Mouse (Mus musculus) hindbrain, embryonic 13.5 days (tissue): ENCODE results near the gene Olfr406. TPM values are rescaled to one million over a fixed set of nuclear protein-coding genes. Genes with fewer than 3 reads are reported as not detected.

Source experiments
- ATAC-seq: fragments of 200-750 bp; cut with Nextera tagmentation; 2 replicates; pipeline ENCODE4 v1.8.0; 2017; ENCODE audit warnings: moderate TSS enrichment; ENCODE audit not compliant: low FRiP score
- H3K27ac ChIP-seq: fragments of 300-500 bp; sonication (generic); 2 replicates; pipeline ENCODE4 v1.5.1; 2015; ENCODE audit warnings: inconsistent platforms, mild to moderate bottlenecking, moderate library complexity
- H3K27me3 ChIP-seq: fragments of 300-500 bp; sonication (generic); 2 replicates; pipeline ENCODE4 v1.6.1; 2015; ENCODE audit warnings: mild to moderate bottlenecking, inconsistent platforms
- H3K36me3 ChIP-seq: fragments of 300-500 bp; sonication (generic); 2 replicates; pipeline ENCODE4 v1.6.1; 2015; ENCODE audit warnings: mild to moderate bottlenecking, inconsistent platforms
- H3K4me1 ChIP-seq: fragments of 300-500 bp; sonication (generic); replicated peaks from 2 replicates; pipeline ENCODE4 v1.6.1; 2015; ENCODE audit warnings: inconsistent platforms
- H3K4me2 ChIP-seq: fragments of 300-500 bp; sonication (generic); 2 replicates; pipeline ENCODE4 v1.6.1; 2015; ENCODE audit warnings: inconsistent platforms, mild to moderate bottlenecking, moderate library complexity
- H3K4me3 ChIP-seq: fragments of 300-500 bp; sonication (generic); 2 replicates; pipeline ENCODE4 v1.5.1; 2015; ENCODE audit warnings: mild to moderate bottlenecking, inconsistent platforms
- H3K9ac ChIP-seq: fragments of 300-500 bp; sonication (generic); 2 replicates; pipeline ENCODE4 v1.6.1; 2015; ENCODE audit warnings: mild to moderate bottlenecking, inconsistent platforms
- H3K9me3 ChIP-seq: fragments of 300-500 bp; sonication (generic); 2 replicates; pipeline ENCODE4 v1.6.1; 2016; ENCODE audit warnings: inconsistent platforms
- WGBS: fragments of 180-500 bp; shearing (Covaris S2); methylation state at CpG from one replicate; pipeline ENCODE4 v1.1.7; 2015; 5-methylcytosine and 5-hydroxymethylcytosine counted together
- polyA plus RNA-seq: library from polyadenylated mRNA; unstranded; fragments of >200 nt; fragmentation: Nextera tagmentation; extraction: Ambion mirVana; gene quantifications from 2 replicates; pipeline ENCODE4 v1.2.1, GENCODE M21; 2015

The Olfr406 gene
- not detected in 2 replicates for polyA plus RNA-seq

GRCm38 (mm10) chr11:74259508-74259907 is at the start of gene Olfr406:
Gene Olfr406, plus strand, starts transcription at chr11:74259808.
- ATAC-seq: no peak
- no peak within 1 kb of the TSS for H3K4me2 ChIP-seq
- H3K9me3 ChIP-seq: 0 out of 2 replicates have a peak, but pooled peaks cover 8% of the 10 kb centered on the region
- no peaks in the 10 kb centered on the region for H3K27me3 ChIP-seq
- no peak within 1 kb of the TSS for H3K4me3 ChIP-seq
- WGBS: 64% methylated on average over 2 of the region's 2 CpGs
- no peaks in the 10 kb centered on the region for H3K4me1 ChIP-seq
- H3K36me3 ChIP-seq: no peaks in the 10 kb centered on the region
- no peak within 1 kb of the TSS for H3K9ac ChIP-seq
- no peak within 1 kb of the TSS for H3K27ac ChIP-seq

DNA sequence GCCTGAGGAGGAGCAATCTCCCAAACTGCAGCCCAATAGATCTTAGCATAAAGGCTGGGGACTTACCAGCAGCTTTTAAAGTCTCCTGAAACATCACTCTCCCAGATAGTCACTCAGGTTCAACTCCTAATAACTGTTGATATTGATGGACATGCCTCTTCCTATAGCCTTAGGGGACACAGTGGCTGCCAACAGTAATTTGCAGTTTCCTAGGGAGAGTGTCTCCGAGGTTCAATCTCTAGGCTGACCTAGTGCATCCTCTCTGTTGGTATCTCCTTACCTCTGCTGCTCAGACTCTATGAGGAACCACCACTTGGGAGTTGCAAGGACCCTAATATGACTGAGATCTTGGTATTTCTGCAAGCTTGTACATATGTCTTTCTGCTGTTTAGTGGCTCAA is 48.3 kb upstream of the Olfr406 start, which contains the start of gene Olfr43:
Gene Olfr43 (minus strand): TSS at position 101 of the 400 bp plus-strand sequence.
- H3K9ac ChIP-seq: no peak within 1 kb of the TSS
- no peak for ATAC-seq
- H3K4me1 ChIP-seq: no peaks in the 10 kb centered on the region
- peaks cover 7% of the 10 kb centered on the region for H3K9me3 ChIP-seq
- no peaks in the 10 kb centered on the region for H3K36me3 ChIP-seq
- H3K27me3 ChIP-seq: no peaks in the 10 kb centered on the region
- no peak within 1 kb of the TSS for H3K4me3 ChIP-seq
- H3K4me2 ChIP-seq: no peak within 1 kb of the TSS
- 57% methylated on average over 1 of the region's 1 CpGs for WGBS
- H3K27ac ChIP-seq: no peak within 1 kb of the TSS

- Histone ChIP-seq H3K9me3 (peaks cover 13% of the 10 kb centered on the region; the same call in 1 of the 2 replicates), H3K27ac (no peak overlapping the region), H3K36me3 (no peaks in the 10 kb centered on the region), H3K9ac (no peak overlapping the region), H3K4me1 (no peaks in the 10 kb centered on the region), H3K27me3 (no peaks in the 10 kb centered on the region), H3K4me2 (no peak overlapping the region), H3K4me3 (no peak overlapping the region)
- WGBS: 95% methylated on average over 3 of the region's 3 CpGs
- no peak for ATAC-seq
Measured at GRCm38 (mm10) chr11:74241201-74241600, 18.4 kb upstream of the Olfr406 start.

DNA sequence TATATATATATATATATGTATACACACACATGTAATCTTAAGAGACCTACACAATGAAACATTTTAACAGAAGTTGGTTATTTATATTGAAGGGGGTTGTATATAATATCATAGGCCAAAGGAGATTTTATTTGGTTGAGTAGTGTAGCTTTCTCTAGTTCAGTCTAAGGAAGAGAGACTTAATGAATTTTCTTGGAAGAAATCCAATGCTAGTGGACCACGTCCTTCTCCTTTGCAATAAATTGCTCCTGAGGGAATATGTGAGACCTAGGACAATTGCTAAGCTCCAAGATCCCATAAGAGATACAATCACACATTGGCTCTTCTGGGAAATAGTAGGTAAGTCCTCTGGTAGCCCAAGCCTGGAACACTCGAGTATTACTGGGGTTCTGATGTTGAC is 23.8 kb downstream of the Olfr406 start, which contains the start of gene Olfr59:
Gene Olfr59 (plus strand): TSS at position 301 of the 400 bp plus-strand sequence.
- no peak within 1 kb of the TSS for H3K4me2 ChIP-seq
- no peaks in the 10 kb centered on the region for H3K4me1 ChIP-seq
- ATAC-seq: no peak

DNA sequence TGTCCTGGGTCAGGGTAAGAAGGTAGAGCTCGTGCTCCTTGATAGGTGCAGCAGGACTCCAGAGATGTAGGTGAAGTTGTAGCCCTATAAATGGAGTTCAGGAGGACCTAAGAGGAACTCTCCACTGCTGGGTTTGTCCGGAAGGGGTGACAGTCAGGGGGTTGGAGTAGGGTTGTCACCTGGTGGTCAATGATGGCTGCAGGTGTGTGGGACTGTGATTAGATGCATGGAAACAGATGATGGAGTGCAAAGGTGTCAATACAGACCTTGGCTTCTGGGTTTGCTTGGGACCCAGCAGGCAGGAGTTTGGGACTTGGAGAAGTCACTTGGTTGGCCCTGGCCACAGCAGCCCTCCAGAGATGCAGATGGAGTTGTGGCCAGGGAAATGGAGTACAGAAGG is 27.6 kb downstream of the Olfr406 start:
- ATAC-seq: no peak
- Histone ChIP-seq H3K9ac (no peak overlapping the region), H3K4me3 (no peak overlapping the region), H3K4me1 (no peaks in the 10 kb centered on the region), H3K27ac (no peak overlapping the region), H3K9me3 (peaks cover 2% of the 10 kb centered on the region; the same call in 1 of the 2 replicates), H3K36me3 (no peaks in the 10 kb centered on the region), H3K4me2 (no peak overlapping the region), H3K27me3 (no peaks in the 10 kb centered on the region)
- 91% methylated on average over 2 of the region's 2 CpGs for WGBS

More for the DNA sequence above, 23.8 kb downstream of the Olfr406 start, which contains the start of gene Olfr59:
- no peak within 1 kb of the TSS for H3K27ac ChIP-seq
- no peaks in the 10 kb centered on the region for H3K36me3 ChIP-seq
- H3K9ac ChIP-seq: no peak within 1 kb of the TSS
- H3K4me3 ChIP-seq: no peak within 1 kb of the TSS
- no peaks in the 10 kb centered on the region for H3K27me3 ChIP-seq
- 70% methylated on average over 2 of the region's 2 CpGs for WGBS
- H3K9me3 ChIP-seq: peaks cover 11% of the 10 kb centered on the region; the same call in 1 of the 2 replicates

Other genes starting within 250 kb of the Olfr406 start
- not detected in 2 replicates for gene Olfr139, start 203.3 kb upstream of the Olfr406 start, polyA plus RNA-seq
- not detected in 2 replicates for gene Olfr399, start 203.2 kb upstream of the Olfr406 start, polyA plus RNA-seq
- gene Zfp616, start 189.9 kb upstream of the Olfr406 start, polyA plus RNA-seq: not detected in 2 replicates
- gene Olfr401, start 146.1 kb upstream of the Olfr406 start, polyA plus RNA-seq: not detected in 2 replicates
- gene Olfr402, start 106.3 kb upstream of the Olfr406 start, polyA plus RNA-seq: not detected in 2 replicates
- not detected in 2 replicates for gene Olfr403, start 73.6 kb upstream of the Olfr406 start, polyA plus RNA-seq
- gene Olfr43, start 48.4 kb upstream of the Olfr406 start, polyA plus RNA-seq: not detected in 2 replicates
- not detected in 2 replicates for gene Olfr59, start 23.9 kb downstream of the Olfr406 start, polyA plus RNA-seq
- gene Olfr410, start 78.2 kb downstream of the Olfr406 start, polyA plus RNA-seq: not detected in 2 replicates
- gene Olfr411, start 92.8 kb downstream of the Olfr406 start, polyA plus RNA-seq: not detected in 2 replicates
- not detected in 2 replicates for gene Olfr412, start 102.3 kb downstream of the Olfr406 start, polyA plus RNA-seq